ENCODE assay signal across 8 mouse cellular contexts in genomic region chr10:70521379-70521778, GRCm38 (mm10).
DNase-seq lines count a peak whose midpoint lies in the region; ATAC-seq and TF ChIP-seq lines count a peak whose summit lies in the region.

No protein-coding gene starts in this region.

- H3K4me3 ChIP-seq in kidney, embryonic 16.5 days (ENCODE audit: low read length), result peak overlapping the region; percentile 49
- H3K4me3 ChIP-seq in kidney, adult 2 months (ENCODE audit: insufficient read depth, low read depth, low read length), result no peak overlapping the region
- H3K4me3 ChIP-seq in embryonic facial prominence, embryonic 14.5 days (ENCODE audit: low read depth, low read length), result peak overlapping the region; percentile 37
- H3K4me3 ChIP-seq in intestine, embryonic 14.5 days (ENCODE audit: low read depth, low read length), result peak overlapping the region; percentile 41
- peak overlapping the region; percentile 43 for H3K4me3 ChIP-seq in neural tube, embryonic 12.5 days

- ATAC-seq in kidney, embryonic 16.5 days (ENCODE audit: low FRiP score, low TSS enrichment), result no peak
- ATAC-seq in embryonic facial prominence, embryonic 14.5 days (ENCODE audit: low read depth), result peak; percentile 35; the same call in 1 of the 2 replicates
- no peak for ATAC-seq in intestine, embryonic 14.5 days (replicated peaks; ENCODE audit: low FRiP score, low TSS enrichment, low read depth)
- ATAC-seq in neural tube, embryonic 12.5 days (ENCODE audit: low FRiP score, low read depth), result no peak
- ATAC-seq in cerebellum, adult (ENCODE audit: insufficient number of reproducible peaks, low FRiP score, low TSS enrichment), result no peak

- TF ChIP-seq CTCF in kidney, adult 2 months (conservative IDR thresholded peaks at IDR 0.05; ENCODE audit: insufficient read depth, insufficient read length, low read depth, low read length), result no peak

- H3K4me2 ChIP-seq in kidney, embryonic 16.5 days (replicated peaks; ENCODE audit: low read depth, low read length), result peak overlapping the region; percentile 88
- H3K4me2 ChIP-seq in embryonic facial prominence, embryonic 14.5 days (ENCODE audit: low read depth, low read length), result peak overlapping the region; percentile 79
- H3K4me2 ChIP-seq in intestine, embryonic 14.5 days (ENCODE audit: low read length), result peak overlapping the region; percentile 90
- peak overlapping the region; percentile 88 for H3K4me2 ChIP-seq in neural tube, embryonic 12.5 days (replicated peaks)

- peaks cover 23% of the 10 kb centered on the region for H3K4me1 ChIP-seq in kidney, embryonic 16.5 days (ENCODE audit: insufficient read depth, low read length)
- 0 out of 2 replicates have a peak, but pooled peaks cover 8% of the 10 kb centered on the region for H3K4me1 ChIP-seq in kidney, adult 2 months (ENCODE audit: control insufficient read depth, insufficient read depth, low read length)
- 0 out of 2 replicates have a peak, but pooled peaks cover 9% of the 10 kb centered on the region for H3K4me1 ChIP-seq in embryonic facial prominence, embryonic 14.5 days (ENCODE audit: control insufficient read depth, insufficient read depth, low read length)
- peaks cover 5% of the 10 kb centered on the region; the same call in 1 of the 2 replicates for H3K4me1 ChIP-seq in intestine, embryonic 14.5 days (replicated peaks; ENCODE audit: control insufficient read depth, insufficient read depth, low read length)
- H3K4me1 ChIP-seq in neural tube, embryonic 12.5 days, result peaks cover 27% of the 10 kb centered on the region

- no peak overlapping the region for H3K27ac ChIP-seq in kidney, embryonic 16.5 days (ENCODE audit: low read length)
- no peak overlapping the region for H3K27ac ChIP-seq in kidney, adult 2 months (ENCODE audit: insufficient read depth, low read depth, low read length)
- H3K27ac ChIP-seq in embryonic facial prominence, embryonic 14.5 days (replicated peaks; ENCODE audit: low read depth, low read length), result peak overlapping the region; percentile 79; the same call in 1 of the 2 replicates
- no peak overlapping the region for H3K27ac ChIP-seq in intestine, embryonic 14.5 days (ENCODE audit: low read depth)
- no peak overlapping the region for H3K27ac ChIP-seq in neural tube, embryonic 12.5 days

- H3K27me3 ChIP-seq in kidney, embryonic 16.5 days (ENCODE audit: insufficient read depth, low read length), result no peaks in the 10 kb centered on the region
- H3K27me3 ChIP-seq in kidney, adult 2 months (replicated peaks; ENCODE audit: control insufficient read depth, insufficient read depth, low read length), result no peaks in the 10 kb centered on the region
- no peaks in the 10 kb centered on the region for H3K27me3 ChIP-seq in embryonic facial prominence, embryonic 14.5 days (replicated peaks; ENCODE audit: control insufficient read depth, insufficient read depth, low read length)
- H3K27me3 ChIP-seq in intestine, embryonic 14.5 days (replicated peaks; ENCODE audit: control insufficient read depth, insufficient read depth, low read length), result no peaks in the 10 kb centered on the region
- 0 out of 2 replicates have a peak, but pooled peaks cover 2% of the 10 kb centered on the region for H3K27me3 ChIP-seq in neural tube, embryonic 12.5 days (replicated peaks)

- no peak overlapping the region for H3K9ac ChIP-seq in kidney, embryonic 16.5 days (replicated peaks; ENCODE audit: low read length)
- 0 out of 2 replicates have a peak overlapping the region, but pooled peaks have one; percentile 56 for H3K9ac ChIP-seq in embryonic facial prominence, embryonic 14.5 days (ENCODE audit: low read depth, low read length)
- H3K9ac ChIP-seq in intestine, embryonic 14.5 days (ENCODE audit: low read length), result no peak overlapping the region
- H3K9ac ChIP-seq in neural tube, embryonic 12.5 days, result no peak overlapping the region

- DNase-seq in kidney, adult 2 months, result no peak
- peak; percentile 68 for DNase-seq in embryonic facial prominence, embryonic 14.5 days (ENCODE audit: low spot score)
- no peak for DNase-seq in intestine, embryonic 14.5 days (ENCODE audit: low spot score)
- no peak for DNase-seq in gastrocnemius, postnatal 10 days
- no peak for DNase-seq in cerebellum, adult 18-20 months

- H3K36me3 ChIP-seq in kidney, embryonic 16.5 days (ENCODE audit: insufficient read depth, low read length), result no peaks in the 10 kb centered on the region
- H3K36me3 ChIP-seq in kidney, adult 2 months (ENCODE audit: control insufficient read depth, insufficient read depth, low read length), result no peaks in the 10 kb centered on the region
- no peaks in the 10 kb centered on the region for H3K36me3 ChIP-seq in embryonic facial prominence, embryonic 14.5 days (ENCODE audit: control insufficient read depth, insufficient read depth, low read length)
- no peaks in the 10 kb centered on the region for H3K36me3 ChIP-seq in intestine, embryonic 14.5 days (ENCODE audit: control insufficient read depth, insufficient read depth, low read length)
- H3K36me3 ChIP-seq in neural tube, embryonic 12.5 days, result peaks cover 15% of the 10 kb centered on the region; the same call in 1 of the 2 replicates

- WGBS in kidney, embryonic 16.5 days, result 28% methylated on average over 5 of the region's 5 CpGs
- WGBS in kidney, adult 2 months, result 56% methylated on average over 5 of the region's 5 CpGs
- WGBS in embryonic facial prominence, embryonic 14.5 days, result 16% methylated on average over 5 of the region's 5 CpGs
- 22% methylated on average over 5 of the region's 5 CpGs for WGBS in intestine, embryonic 14.5 days
- WGBS in neural tube, embryonic 12.5 days, result 28% methylated on average over 5 of the region's 5 CpGs

- no peak for TF ChIP-seq POLR2A in kidney, adult 2 months (IDR thresholded peaks at IDR 0.05; ENCODE audit: low read depth, low read length)

- H3K9me3 ChIP-seq in kidney, embryonic 16.5 days (ENCODE audit: low read length), result no peaks in the 10 kb centered on the region
- H3K9me3 ChIP-seq in embryonic facial prominence, embryonic 14.5 days (ENCODE audit: control insufficient read depth, low read length), result 0 out of 2 replicates have a peak, but pooled peaks cover 4% of the 10 kb centered on the region
- H3K9me3 ChIP-seq in intestine, embryonic 14.5 days (ENCODE audit: control insufficient read depth, low read length), result 0 out of 2 replicates have a peak, but pooled peaks cover 4% of the 10 kb centered on the region
- H3K9me3 ChIP-seq in neural tube, embryonic 12.5 days, result no peaks in the 10 kb centered on the region
